Mouse (Mus musculus) hematopoietic stem cell, adult 5-6 weeks (primary cell): ENCODE data around the gene Prn. TPM values are rescaled to one million over a fixed set of nuclear protein-coding genes. Genes with fewer than 3 reads are reported as not detected.

Source experiments
- ATAC-seq, 2 experiments: fragments of 125-278 bp in 1 of 2; replicated peaks in 1 of 2; 2 replicates each; pipeline ENCODE4 v1.8.0; 2016 to 2017; ENCODE audit warnings: inconsistent platforms in 2 of 2, mild to moderate bottlenecking in 2 of 2, moderate number of reproducible peaks in 2 of 2, low read depth in 1 of 2, moderate TSS enrichment in 1 of 2; ENCODE audit not compliant: low FRiP score in 2 of 2, poor library complexity in 2 of 2, severe bottlenecking in 2 of 2, insufficient read depth in 1 of 2, low TSS enrichment in 1 of 2
- total RNA-seq: library from RNA; stranded (forward); fragments of 172-1452, 232-1000 nt; gene quantifications from 2 replicates; pipeline ENCODE4 v1.2.3, GENCODE M21; 2017

Prn gene
- total RNA-seq, 1 experiment from 2014 or later = not detected

DNA sequence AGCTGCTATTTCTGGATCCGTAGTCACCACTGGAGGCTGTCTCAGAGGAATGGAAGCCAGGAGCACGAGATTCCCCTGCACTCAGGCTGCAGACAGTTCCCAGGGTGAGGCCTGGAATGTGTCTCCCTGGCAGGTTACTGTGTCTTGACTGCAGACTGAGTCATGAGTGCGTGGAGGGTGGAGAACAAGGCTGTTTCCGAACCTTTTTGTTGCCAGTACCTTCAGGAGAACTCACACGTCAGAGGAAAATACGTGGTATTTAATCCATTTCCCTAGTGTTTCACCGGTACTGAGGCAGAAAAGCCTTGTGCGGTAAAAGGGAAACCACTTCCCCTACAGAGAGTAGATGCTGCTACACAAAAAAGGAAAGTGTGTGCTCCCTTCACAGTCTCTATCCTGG, 6.9 kb upstream of the Prn start:
- ATAC-seq = peak; percentile 54 to 80

DNA sequence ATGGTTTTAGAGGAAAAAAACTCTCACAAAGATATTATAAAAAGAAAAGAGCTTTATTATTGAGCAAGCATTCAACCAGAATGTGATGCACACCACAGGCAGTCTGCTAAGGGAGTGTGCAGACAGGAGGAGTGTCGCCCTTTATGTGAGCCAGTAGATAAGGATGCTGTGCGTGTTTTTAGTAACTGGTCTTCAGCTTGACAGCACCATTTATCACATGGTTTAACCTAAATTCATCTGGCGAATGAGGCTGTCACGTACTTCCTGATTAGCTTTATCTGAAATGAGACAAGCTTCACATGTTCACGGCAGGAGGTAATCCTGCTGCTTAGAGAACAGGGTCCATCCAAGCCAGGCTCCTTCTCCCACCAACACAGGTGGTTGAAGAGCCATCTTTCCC, 4.7 kb upstream of the Prn start:
- ATAC-seq = no peak

DNA sequence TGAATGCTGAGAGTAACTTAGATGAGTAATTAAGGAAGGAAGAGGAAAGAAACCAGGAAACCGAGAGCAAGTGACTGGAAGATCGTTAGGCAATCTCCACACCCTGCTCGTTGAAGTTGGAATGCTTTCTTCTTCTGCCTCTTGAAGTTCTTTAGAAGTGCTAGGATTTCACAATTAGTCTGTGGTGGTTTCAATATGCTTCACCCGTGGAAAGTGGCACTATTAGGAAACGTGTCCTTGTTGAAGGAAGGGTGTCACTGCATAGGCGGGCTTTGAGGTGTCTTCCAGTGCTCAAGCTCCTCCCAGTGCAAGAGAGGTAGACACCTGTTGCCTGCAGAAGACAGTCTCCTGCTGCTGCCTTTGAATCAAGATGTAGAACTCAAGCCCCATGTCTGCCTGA, 4.0 kb upstream of the Prn start:
- peak in 1 of 2 experiments; percentile 18; a peak in 1 of 4 replicates for ATAC-seq

DNA sequence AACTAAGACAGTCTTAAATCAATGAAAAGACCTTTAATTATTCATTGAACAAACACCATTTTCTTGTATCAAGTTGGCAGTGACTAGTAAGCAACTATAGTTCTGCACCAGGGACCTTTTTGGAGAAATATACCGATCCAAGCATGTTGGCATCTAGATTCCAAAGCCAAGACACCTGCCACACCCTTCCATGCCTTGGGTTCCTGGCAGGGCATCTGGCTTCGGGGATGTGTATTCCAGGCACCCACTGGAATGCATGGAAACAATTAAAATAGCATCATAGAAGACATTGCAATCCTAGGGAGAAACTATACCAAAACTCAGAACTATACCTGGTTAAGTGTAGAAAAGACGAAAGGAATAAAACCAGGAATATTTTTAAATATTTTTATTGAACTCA, 3.5 kb upstream of the Prn start:
- ATAC-seq = no peak

DNA sequence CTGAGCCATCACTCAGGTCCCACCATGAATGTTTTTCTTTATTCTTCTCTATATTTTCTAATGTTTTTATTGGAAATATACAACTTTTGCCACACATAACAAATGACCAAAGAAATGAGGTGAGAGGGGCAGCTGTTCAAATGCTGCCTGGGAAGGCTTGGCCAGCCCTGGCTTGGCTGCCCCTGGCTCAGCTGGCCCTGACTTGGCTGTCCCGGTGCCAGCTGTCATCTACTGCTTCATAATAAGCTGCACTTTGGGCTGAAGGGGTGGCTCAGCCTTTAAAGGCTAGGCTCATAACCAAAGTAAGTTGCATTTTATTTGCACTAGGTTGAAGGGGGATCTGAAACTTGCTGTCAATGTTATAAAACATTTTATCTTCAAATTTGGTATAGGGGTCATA, 2.9 kb upstream of the Prn start:
- ATAC-seq = no peak

DNA sequence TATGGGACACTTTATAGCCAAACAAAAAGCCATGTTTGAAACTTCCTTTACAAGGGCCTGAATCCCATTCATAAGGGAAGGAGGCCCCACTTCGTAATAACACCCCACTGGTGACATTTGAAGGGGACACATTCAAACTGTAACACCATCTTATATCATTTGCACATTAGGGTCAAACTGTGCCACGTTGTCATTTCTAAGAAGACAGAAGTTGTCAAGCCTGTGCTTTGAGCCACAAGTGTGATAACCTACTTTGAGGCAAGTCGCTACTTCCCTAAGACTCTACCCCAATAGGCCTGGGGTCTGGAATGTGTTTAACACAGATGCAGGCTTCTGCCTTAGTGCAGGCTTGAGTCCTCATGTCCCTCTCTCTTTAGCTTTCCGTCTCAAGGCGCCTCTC, 2.4 kb upstream of the Prn start:
- no peak for ATAC-seq

DNA sequence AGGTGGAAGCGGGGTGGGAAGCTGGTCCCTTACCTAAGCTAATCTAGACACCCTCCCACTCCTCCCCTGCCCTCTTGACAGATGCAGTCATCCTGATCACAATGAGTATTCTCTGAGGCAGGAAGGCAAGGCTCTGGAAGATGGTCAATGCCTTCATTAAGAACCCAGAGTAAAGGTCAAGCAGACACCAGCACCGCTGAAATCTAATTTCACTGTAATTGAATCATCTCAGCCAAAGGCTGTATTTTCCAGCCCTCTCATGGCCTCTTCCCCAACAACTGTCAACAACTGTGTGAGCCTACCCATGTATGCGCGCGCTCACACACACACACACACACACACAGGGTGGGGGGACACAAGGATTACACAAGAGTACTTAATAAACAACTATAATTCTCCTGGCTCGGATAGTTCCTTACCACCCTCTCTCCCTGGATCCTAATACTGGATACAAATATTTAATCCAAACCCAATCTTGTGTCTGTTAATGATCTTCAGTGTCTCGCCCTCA, 1.4 kb upstream of the Prn start:
- no peak for ATAC-seq

DNA sequence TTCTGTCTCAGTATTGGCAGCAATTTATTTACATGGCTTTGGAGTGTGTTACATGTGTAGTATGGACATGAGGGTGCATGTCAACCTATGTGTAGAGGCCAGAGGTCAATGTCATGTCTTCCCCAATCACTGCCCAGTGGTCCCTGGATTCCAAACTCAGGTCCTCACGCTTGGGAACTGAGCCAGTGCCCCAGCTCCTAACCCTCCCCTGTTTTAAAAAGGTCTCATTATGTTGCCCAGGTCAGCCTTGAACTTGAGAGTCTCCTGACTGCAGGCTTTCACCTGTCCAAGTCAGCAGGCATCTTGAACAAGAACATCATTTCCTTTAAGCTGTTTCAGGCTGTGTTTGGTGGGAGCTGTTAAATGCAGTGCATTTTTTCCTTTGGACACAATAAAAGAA, 851 bp upstream of the Prn start:
- no peak for ATAC-seq

DNA sequence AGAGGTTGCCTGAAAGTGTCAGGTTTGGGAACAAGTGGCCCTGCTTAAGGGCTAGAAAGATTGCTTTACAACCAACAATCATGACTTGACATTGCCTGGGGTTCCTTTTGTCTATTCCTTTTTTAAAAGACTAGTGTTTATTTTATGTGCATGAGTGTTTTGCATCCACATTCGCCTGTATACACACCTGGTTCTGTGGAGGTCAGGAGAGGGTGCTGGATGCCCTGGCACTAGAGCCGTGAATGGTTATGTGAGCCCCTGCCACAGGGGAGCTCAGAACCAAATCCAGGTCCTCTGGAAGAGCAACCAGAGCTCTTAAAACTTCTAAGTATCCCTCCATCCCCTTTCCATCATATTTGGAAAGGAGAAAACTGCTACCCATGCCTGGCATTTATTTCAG, 1.1 kb downstream of the Prn start:
- ATAC-seq = no peak

DNA sequence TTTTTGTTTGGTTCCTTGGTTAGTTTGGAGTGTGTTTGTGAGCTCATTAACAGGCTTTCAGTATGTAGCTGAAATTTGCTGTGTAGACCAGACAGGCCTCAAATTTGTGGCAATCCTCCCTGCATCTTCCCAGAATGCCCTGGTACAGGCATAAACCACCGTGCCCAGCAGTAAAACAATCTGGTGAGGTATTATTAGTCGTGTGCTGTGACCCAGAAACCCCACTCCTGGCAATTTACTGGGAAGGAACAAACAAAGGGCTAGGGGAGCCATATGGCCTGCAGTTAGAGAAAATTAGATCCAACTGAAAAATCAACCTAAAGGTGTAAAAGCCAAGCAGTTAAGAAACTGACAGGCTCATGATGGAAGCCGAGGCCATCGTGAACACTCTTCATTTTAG, 1.6 kb downstream of the Prn start:
- ATAC-seq = no peak

DNA sequence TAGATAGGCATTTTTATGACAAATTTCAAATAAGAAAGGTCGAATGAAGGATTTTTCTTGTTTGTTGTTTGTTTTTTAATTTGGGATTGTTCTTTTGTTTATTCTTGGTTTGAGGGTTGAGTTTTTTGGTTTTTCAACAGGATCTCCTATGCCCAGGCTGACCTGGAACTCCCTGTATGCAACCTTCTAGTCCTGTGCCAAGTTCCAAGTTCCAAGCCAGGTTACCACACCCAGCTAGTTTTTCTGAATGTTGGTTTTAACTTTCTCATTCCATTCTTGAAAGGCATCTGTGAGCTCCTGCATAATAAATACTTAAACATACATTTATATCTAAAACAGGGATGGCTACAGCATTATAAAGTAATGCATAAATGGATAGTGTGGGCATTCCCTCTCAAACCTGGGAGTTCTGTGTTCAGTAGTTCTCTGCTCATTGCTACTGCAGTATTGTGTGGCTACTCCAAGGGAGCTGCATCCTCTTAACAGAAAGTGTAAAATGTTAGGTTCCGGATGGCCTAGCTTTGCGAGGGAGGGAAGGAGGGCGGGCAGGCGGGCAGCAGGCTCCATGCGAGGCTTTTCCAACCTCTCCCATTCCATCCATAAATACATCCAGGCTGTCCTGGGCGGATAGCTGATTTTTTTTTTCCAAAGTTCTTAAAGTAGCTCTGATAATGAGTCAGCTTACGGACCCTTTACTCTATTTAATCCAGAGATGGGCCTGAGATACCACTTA, 2.9 kb downstream of the Prn start:
- no peak for ATAC-seq

DNA sequence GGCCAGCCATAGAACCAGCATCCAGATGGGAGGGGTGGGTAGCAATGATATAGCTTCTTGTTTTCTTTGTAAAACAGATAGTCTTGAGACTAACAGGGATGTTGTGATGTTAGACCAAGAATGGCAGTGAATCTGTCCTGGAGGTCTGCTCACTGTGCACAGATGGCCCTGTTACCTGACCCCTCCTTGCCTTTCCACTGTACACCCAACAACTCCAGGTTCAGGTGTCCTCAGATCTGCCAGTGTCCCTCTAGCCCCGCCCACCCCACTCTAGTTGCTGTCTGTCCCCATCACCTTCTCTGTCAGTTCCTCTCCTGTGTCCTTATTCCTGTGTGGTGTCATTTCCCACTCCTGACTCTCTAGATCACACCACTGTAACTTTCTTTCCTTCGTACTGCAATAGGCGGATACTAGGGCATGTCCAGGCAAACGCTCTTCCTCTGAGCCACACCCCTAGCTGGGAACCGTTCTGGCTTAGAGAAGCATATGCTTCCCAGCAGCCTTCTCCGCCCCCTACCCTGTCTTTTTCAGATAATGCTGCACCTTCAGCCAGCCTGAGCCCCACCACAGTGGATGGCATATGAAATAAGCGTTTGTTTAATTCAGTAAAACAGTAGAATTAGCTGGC, 22.6 kb downstream of the Prn start:
- no peak for ATAC-seq

DNA sequence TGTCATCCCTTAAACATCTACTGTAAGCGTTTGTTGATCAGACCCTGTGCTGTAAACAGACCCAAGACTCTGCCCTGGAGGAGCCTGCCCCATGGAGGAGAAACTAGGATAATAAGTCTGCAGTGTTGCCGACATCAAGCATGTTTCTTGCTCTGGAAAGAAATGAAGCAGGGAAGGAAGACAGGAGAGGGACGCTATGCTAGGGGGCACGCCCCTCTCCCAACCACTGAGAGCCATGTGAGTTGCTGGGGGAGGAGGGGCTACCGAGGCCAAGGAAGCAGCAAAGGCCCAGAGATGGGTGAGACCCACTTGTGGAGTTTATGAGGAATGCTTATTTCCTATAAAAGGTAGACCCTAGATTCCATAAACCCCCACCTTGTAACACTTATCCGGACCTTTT, 23.3 kb downstream of the Prn start:
- ATAC-seq = no peak

DNA sequence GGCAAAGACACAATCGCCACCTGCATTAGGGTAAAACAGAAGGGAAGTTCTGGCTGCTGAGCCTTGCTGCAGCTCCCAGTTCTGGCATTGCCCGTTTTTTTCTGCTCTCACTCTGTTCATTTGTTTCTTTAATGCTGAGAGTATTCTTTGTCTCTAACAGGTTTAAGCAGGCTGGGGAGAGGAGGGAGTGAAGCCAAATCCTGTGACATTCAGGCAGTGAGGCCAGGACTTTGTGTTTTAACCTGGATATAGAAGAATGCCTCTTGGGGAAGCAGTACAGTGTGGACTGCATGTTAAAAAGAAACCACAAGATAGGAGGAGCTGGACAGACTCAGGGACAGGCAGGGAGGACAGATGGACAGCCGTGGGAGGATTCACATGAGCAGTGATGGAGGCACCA, 23.8 kb downstream of the Prn start:
- ATAC-seq = no peak

DNA sequence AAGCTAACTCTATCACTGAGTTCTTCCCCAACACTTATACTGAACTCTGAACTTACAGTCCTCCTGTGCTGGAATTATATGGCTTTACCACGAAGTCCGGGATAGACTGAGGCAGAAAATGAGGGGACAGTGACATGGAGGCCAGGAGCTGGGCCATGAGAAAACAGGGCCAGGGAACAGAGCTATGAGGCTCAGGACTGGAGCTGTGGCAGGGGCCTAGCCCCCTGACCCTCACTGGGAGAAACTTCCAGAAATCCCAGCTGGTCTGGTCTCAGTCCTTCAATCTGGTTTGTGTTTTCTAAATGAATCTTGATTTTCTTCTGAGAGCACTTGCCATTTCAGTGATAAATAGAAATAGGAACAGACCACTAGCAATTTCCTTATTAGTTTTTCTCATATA, 24.5 kb downstream of the Prn start:
- ATAC-seq = no peak

DNA sequence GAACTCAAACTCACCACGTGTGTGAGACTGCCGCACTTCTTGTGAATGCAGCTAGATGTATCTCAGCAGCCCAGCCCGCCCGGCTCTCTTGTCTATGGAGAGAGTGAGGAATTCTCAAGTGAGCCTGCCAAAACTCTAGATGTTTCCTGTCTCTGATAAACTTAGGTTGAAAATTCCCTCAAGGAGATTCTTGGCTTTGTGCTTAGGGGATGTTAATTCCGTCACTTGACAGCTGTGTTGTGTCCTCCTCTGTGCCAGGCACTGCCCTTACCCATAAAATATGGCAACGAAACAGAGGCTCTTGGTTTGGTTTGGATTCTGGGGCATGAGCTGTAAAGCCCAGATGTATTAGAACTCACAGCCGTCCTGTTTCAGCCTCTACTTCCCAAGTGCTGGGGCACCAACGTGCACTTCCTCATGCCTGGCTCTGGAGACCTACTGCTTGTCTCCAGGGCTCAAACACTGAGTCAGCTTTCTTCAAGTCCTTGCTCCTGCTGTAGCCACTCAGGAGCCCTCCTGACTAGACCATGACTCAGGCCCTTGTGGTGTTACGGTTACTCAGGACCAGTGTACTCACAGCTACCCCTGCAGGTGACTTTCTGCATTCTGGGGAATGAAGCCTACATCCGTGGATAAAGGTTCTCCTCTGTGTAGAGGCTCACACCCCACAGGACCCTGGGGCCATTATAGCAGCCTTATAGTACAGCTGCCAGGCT, 25.8 kb downstream of the Prn start:
- peak; percentile 91 to 92 for ATAC-seq

DNA sequence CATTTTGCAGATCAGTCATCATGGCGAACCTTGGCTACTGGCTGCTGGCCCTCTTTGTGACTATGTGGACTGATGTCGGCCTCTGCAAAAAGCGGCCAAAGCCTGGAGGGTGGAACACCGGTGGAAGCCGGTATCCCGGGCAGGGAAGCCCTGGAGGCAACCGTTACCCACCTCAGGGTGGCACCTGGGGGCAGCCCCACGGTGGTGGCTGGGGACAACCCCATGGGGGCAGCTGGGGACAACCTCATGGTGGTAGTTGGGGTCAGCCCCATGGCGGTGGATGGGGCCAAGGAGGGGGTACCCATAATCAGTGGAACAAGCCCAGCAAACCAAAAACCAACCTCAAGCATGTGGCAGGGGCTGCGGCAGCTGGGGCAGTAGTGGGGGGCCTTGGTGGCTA, 26.7 kb downstream of the Prn start:
- ATAC-seq = no peak; a peak in 1 of 4 replicates

DNA sequence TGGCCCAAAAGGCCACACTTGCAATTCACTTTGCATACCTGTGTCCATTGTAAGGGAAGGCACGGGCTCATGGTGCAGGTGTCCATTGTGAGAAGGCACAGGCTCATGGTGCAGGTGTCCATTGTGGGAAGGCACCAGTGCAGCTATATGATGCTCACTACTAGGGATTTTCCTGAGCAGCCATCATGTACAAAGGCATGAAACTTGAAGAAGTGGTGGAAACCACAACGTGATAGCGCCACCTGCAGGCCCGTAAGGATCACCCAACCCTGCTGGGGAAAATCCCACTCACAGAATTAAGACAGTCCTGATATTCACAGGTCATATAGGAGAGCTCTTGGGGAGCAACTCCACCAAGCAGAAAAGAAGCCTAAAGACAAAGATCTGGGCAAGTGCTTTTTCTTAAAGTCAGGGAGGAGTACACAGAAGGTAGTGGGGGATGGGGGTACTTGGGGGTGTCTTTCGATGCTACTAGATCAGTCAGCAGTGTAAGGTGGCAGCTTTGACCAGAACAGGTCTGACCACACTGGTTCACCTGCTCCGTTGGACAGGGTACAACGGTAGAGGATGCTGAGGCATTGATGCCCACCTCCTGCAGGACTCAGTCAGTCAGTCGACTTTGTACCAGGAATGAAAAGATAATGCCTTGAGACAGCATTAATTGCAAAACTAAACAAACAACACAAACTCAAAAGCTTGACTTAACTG, 29.8 kb downstream of the Prn start:
- ATAC-seq = peak in 1 of 2 experiments; percentile 49; a peak in 1 of 4 replicates
